Mouse (Mus musculus) heart, embryonic 14.5 days (tissue): Measurements from ENCODE around the gene Galnt16. TPM values are rescaled to one million over a fixed set of nuclear protein-coding genes. Genes with fewer than 3 reads are reported as not detected.

Experiments used
- ATAC-seq: fragments of 200-750 bp; cut with Nextera tagmentation; 2 replicates; pipeline ENCODE4 v1.8.0; 2017; ENCODE audit warnings: low read depth, moderate TSS enrichment; ENCODE audit not compliant: insufficient number of reproducible peaks, insufficient read depth, low FRiP score
- H3K27ac ChIP-seq, 2 experiments: fragments of 200-500 bp in 1 of 2; fragments of 300-500 bp in 1 of 2; sonication (generic) in 1 of 2; replicated peaks in 1 of 2; 2 replicates each; pipeline ENCODE4 v1.5.1; 2012 to 2014; ENCODE audit warnings: low read depth in 2 of 2, low read length in 2 of 2, control low read depth in 1 of 2, mild to moderate bottlenecking in 1 of 2, mixed read lengths in 1 of 2; ENCODE audit not compliant: control insufficient read depth in 1 of 2, insufficient read depth in 1 of 2
- H3K27me3 ChIP-seq: fragments of 300-500 bp; sonication (generic); 2 replicates; pipeline ENCODE4 v1.6.1; 2014; ENCODE audit warnings: mild to moderate bottlenecking, low read length, control low read depth; ENCODE audit not compliant: control insufficient read depth, insufficient read depth
- H3K36me3 ChIP-seq: fragments of 300-500 bp; sonication (generic); 2 replicates; pipeline ENCODE4 v1.6.1; 2014; ENCODE audit warnings: mild to moderate bottlenecking, control low read depth, low read length, mixed read lengths; ENCODE audit not compliant: control insufficient read depth, insufficient read depth
- H3K4me1 ChIP-seq, 2 experiments: fragments of 200-500 bp in 1 of 2; fragments of 300-500 bp in 1 of 2; sonication (generic) in 1 of 2; 2 replicates each; pipeline ENCODE4 v1.6.1; 2012 to 2014; ENCODE audit warnings: low read length in 2 of 2, control low read depth in 1 of 2, mixed read lengths in 1 of 2; ENCODE audit not compliant: control insufficient read depth in 2 of 2, insufficient read depth in 2 of 2
- H3K4me2 ChIP-seq: fragments of 300-500 bp; sonication (generic); 2 replicates; pipeline ENCODE4 v1.6.1; 2014; ENCODE audit warnings: mild to moderate bottlenecking, low read length
- H3K4me3 ChIP-seq, 2 experiments: fragments of 200-500 bp in 1 of 2; fragments of 300-500 bp in 1 of 2; sonication (generic) in 1 of 2; 2 replicates each; pipeline ENCODE4 v1.5.1; 2012 to 2014; ENCODE audit warnings: low read length in 2 of 2, mild to moderate bottlenecking in 2 of 2, control low read depth in 1 of 2, low read depth in 1 of 2, moderate library complexity in 1 of 2; ENCODE audit not compliant: control insufficient read depth in 1 of 2, insufficient read depth in 1 of 2
- H3K9ac ChIP-seq: fragments of 300-500 bp; sonication (generic); 2 replicates; pipeline ENCODE4 v1.6.1; 2014; ENCODE audit warnings: mild to moderate bottlenecking, low read length
- H3K9me3 ChIP-seq: fragments of 300-500 bp; sonication (generic); 2 replicates; pipeline ENCODE4 v1.6.1; 2016; ENCODE audit warnings: low read length, control low read depth; ENCODE audit not compliant: control insufficient read depth
- WGBS: fragments of 180-500 bp; shearing (Covaris S2); extraction: QIAGEN DNeasy Blood & Tissue Kit; methylation state at CpG from one replicate; pipeline ENCODE4 v1.1.7; 2014; 5-methylcytosine and 5-hydroxymethylcytosine counted together
- polyA plus RNA-seq: library from polyadenylated mRNA; unstranded; fragments of >200 nt; fragmentation: Nextera tagmentation; extraction: Ambion mirVana; gene quantifications from 2 replicates; pipeline ENCODE4 v1.2.1, GENCODE M21; 2014

Gene Galnt16
- polyA plus RNA-seq, 1 experiment from 2014 or later: 2.4 TPM

- 62% methylated on average over 7 of the region's 7 CpGs for WGBS
- no peak overlapping the region for H3K27ac ChIP-seq
- H3K9me3 ChIP-seq: no peaks in the 10 kb centered on the region
- H3K36me3 ChIP-seq: no peaks in the 10 kb centered on the region
- H3K4me3 ChIP-seq: no peak overlapping the region
- peaks cover 16 to 34% of the 10 kb centered on the region in 2 experiments for H3K4me1 ChIP-seq
- no peaks in the 10 kb centered on the region for H3K27me3 ChIP-seq
- no peak overlapping the region for H3K9ac ChIP-seq
- no peak for ATAC-seq
- no peak overlapping the region for H3K4me2 ChIP-seq
Observed at GRCm38 (mm10) chr12:80598236-80598635, 80.2 kb downstream of the Galnt16 start.

DNA sequence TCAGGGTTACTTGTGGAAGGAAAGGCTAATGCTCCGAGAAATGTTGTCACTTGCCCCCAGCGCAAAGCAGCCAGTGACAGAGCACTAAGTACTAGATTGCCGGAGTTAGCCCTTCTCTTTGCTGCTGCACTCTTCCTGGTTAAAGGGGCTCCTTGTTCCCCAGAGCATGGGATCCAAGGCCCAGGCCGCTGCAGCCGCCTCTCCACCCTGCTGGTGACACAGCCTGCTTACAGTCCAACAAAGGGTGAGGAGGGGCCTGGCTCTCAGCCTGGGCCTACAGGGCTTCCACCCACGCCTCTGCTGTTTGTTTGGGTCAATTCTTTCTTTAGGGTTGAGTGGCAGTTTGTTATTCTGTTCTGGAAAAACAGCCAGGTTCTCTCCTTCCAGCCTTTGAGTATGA, 80.7 kb downstream of the Galnt16 start:
- Histone ChIP-seq H3K9me3 (no peaks in the 10 kb centered on the region), H3K27me3 (no peaks in the 10 kb centered on the region), H3K4me2 (no peak overlapping the region), H3K4me1 (peaks cover 20 to 37% of the 10 kb centered on the region in 2 experiments), H3K27ac (no peak overlapping the region), H3K36me3 (no peaks in the 10 kb centered on the region), H3K4me3 (no peak overlapping the region), H3K9ac (0 out of 2 replicates have a peak overlapping the region, but pooled peaks have one; percentile 7)
- 64% methylated on average over 6 of the region's 6 CpGs for WGBS
- no peak for ATAC-seq

DNA sequence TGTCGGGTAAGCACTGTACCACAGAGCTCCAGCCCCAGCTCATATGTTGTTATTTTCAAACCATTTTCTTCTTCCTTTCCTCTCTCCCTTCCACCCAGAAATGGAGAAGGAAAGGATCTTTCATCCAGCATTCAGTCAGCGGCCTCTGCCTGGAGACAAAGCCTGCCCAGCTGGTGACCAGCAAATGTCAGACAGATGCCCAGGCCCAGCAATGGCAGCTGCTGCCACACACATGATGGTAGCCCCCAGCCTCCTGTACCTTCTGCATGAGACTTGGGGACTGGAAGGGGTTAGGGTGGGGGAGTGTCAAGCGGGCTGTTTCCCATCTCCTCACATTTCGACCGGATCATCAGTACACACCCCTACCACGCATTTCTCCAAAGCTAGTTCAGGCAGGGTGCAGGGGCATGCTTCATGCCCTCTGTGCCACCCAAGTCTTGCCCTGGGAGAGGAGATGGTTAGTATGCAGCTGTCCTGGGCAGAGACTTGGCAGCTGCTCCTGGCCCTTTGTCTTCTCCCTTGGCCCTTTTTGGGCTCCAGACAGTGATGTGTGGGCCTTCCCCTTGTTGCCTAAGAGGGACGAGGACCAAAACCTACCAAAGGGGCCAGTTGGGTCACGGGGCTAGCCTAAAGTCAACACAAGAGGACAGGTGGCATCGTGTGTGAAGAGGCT, 83.7 kb downstream of the Galnt16 start:
- no peaks in the 10 kb centered on the region for H3K9me3 ChIP-seq
- no peak overlapping the region for H3K4me2 ChIP-seq
- ATAC-seq: no peak
- 83% methylated on average over 9 of the region's 9 CpGs for WGBS
- no peak overlapping the region for H3K4me3 ChIP-seq
- H3K27me3 ChIP-seq: no peaks in the 10 kb centered on the region
- peaks cover 18 to 31% of the 10 kb centered on the region in 2 experiments for H3K4me1 ChIP-seq
- H3K27ac ChIP-seq: no peak overlapping the region
- no peaks in the 10 kb centered on the region for H3K36me3 ChIP-seq
- no peak overlapping the region for H3K9ac ChIP-seq

DNA sequence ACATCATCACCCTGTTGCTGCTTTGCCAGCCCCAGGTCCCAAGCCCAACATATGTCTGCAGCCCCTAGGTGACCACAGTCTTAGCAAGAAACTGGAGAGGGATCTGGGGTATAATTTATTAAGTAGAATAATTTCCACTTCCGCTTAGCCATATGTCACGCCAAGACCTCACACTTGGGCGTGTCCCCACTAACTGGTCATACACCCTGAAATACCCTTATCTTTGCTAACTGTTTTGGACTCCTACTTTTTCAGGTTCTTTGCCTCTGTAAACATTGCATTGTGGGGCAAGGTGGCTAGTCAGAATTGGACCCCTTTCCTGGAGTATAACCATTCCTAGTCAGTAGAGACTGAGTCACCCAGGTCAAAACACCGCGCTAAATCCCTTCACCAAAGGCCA, 84.4 kb downstream of the Galnt16 start:
- no peak for ATAC-seq
- peaks cover 18 to 31% of the 10 kb centered on the region in 2 experiments for H3K4me1 ChIP-seq
- H3K9ac ChIP-seq: no peak overlapping the region
- 90% methylated on average over 5 of the region's 5 CpGs for WGBS
- no peaks in the 10 kb centered on the region for H3K9me3 ChIP-seq
- H3K27me3 ChIP-seq: no peaks in the 10 kb centered on the region
- H3K4me2 ChIP-seq: no peak overlapping the region
- H3K4me3 ChIP-seq: no peak overlapping the region
- H3K36me3 ChIP-seq: no peaks in the 10 kb centered on the region
- no peak overlapping the region for H3K27ac ChIP-seq

- no peak overlapping the region for H3K9ac ChIP-seq
- H3K4me1 ChIP-seq: peaks cover 16 to 27% of the 10 kb centered on the region in 2 experiments
- H3K36me3 ChIP-seq: no peaks in the 10 kb centered on the region
- ATAC-seq: no peak; the same call in 1 of the 2 replicates
- H3K27me3 ChIP-seq: no peaks in the 10 kb centered on the region
- peak overlapping the region in 1 of 2 experiments; percentile 36; a peak in 1 of 4 replicates for H3K27ac ChIP-seq
- no peak overlapping the region for H3K4me3 ChIP-seq
- no peak overlapping the region for H3K4me2 ChIP-seq
- WGBS: 23% methylated on average over 4 of the region's 4 CpGs
- H3K9me3 ChIP-seq: no peaks in the 10 kb centered on the region
Observed at GRCm38 (mm10) chr12:80603566-80603965, 85.5 kb downstream of the Galnt16 start.

GRCm38 (mm10) chr12:80604218-80604617, 86.1 kb downstream of the Galnt16 start:
- Histone ChIP-seq H3K4me1 (peaks cover 11 to 21% of the 10 kb centered on the region in 2 experiments), H3K36me3 (no peaks in the 10 kb centered on the region), H3K4me3 (no peak overlapping the region), H3K4me2 (no peak overlapping the region), H3K27me3 (no peaks in the 10 kb centered on the region), H3K27ac (no peak overlapping the region), H3K9me3 (no peaks in the 10 kb centered on the region), H3K9ac (0 out of 2 replicates have a peak overlapping the region, but pooled peaks have one; percentile 10)
- no peak for ATAC-seq
- 87% methylated on average over 2 of the region's 2 CpGs for WGBS

- Histone ChIP-seq H3K4me3 (no peak overlapping the region), H3K9me3 (no peaks in the 10 kb centered on the region), H3K36me3 (no peaks in the 10 kb centered on the region), H3K4me2 (no peak overlapping the region), H3K9ac (no peak overlapping the region), H3K27me3 (no peaks in the 10 kb centered on the region), H3K27ac (no peak overlapping the region), H3K4me1 (peaks cover 13 to 20% of the 10 kb centered on the region in 2 experiments)
- ATAC-seq: no peak
- WGBS: 71% methylated on average over 1 of the region's 1 CpGs
Observed at GRCm38 (mm10) chr12:80608576-80608975, 90.5 kb downstream of the Galnt16 start.

DNA sequence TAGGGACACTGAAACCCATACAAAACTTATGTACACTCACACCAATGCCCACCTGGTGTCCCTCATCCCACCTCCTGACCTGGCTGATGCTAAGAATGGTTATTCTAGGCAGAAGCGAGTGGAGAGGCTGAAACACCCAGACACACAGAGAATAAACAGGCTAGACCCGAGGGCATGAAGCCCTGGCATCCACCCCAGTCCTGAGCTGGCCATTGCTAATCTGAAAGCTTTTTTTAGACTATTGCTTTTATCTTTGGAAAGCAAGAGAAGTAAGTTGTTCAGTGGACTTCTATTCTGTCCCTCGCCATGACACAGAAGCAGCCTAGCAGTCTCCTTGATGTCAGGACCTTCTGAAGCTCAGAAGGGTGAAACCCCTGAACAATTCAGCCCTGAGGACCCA, 91.9 kb downstream of the Galnt16 start:
- ATAC-seq: no peak
- Histone ChIP-seq H3K27ac (peak overlapping the region; percentile 80), H3K36me3 (no peaks in the 10 kb centered on the region), H3K4me2 (peak overlapping the region; percentile 11; the same call in 1 of the 2 replicates), H3K9ac (no peak overlapping the region), H3K4me3 (no peak overlapping the region), H3K9me3 (no peaks in the 10 kb centered on the region), H3K27me3 (no peaks in the 10 kb centered on the region), H3K4me1 (peaks cover 8 to 15% of the 10 kb centered on the region in 2 experiments)
- WGBS: 21% methylated on average over 3 of the region's 3 CpGs
